Comparison of ENCODE assay signal across 7 mouse cellular contexts in the genomic region with DNA sequence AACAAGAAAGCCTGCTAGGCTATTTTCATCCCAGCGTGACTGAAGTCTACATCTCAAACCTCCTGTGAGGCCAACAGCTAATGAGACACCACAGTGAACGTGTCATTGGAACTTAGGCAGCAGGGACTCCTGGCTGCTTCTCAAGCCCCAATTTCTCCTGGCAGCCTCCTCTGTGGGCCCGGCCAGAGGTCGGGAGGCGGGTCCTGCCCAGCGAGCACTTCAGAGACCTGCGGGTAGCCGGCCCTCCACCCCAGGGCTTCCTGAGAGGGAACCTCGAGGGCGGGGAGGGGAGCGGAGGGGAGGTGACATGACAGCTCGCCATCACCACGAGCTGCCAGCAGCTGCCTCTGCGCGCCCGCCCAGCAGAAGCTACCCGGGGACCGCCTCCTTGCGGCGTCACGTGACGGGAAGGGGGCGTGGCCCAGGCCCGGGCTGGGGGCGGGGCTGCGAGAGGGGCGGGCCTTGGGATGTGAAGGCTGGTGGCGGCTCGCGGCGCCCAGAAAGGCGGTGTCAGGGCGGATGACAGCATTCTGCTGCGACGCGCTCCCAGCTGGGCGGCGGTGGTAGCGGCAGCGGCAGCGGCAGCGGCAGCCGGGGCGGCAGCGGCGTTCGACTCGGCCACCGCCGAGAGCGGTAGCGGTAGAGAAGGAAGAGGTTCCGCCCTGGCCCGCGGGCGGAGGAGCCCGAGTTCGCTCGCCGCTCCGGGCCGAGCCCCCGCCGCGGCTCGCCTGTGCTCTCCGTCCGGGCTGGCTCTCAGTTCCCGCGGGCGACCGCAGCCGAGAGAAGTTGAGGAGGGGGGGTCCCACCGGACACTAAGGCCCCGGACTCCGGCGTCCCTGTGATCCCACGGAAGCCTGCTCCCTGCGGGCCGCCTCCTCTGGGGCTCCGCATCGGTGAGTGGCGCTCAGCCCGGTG. TPM values are rescaled to one million over a fixed set of nuclear protein-coding genes. Genes with fewer than 3 reads are reported as not detected.
DNase-seq lines count a peak whose midpoint lies in the region; ATAC-seq and TF ChIP-seq lines count a peak whose summit lies in the region.

Osbpl8 (plus strand) TSS at position 449 of the 915 bp plus-strand sequence.

- H3K79me2 ChIP-seq in heart, adult 2 months (replicated peaks; ENCODE audit: control insufficient read depth, insufficient read depth, low read length) = peaks cover 2% of the 10 kb centered on the region

- TF ChIP-seq CTCF in heart, adult 2 months (IDR thresholded peaks at IDR 0.05) = peak; percentile 38

- peak; percentile 92 for ATAC-seq in embryonic facial prominence, embryonic 12.5 days (ENCODE audit: insufficient number of reproducible peaks, insufficient read depth, low FRiP score, low TSS enrichment)
- ATAC-seq in limb, embryonic 13.5 days (ENCODE audit: low FRiP score, low read depth) = peak; percentile 92
- ATAC-seq in midbrain, embryonic 16.5 days = peak; percentile 92

- TF ChIP-seq POLR2A in heart, adult 2 months (IDR thresholded peaks at IDR 0.05; ENCODE audit: insufficient read depth, low read depth, low read length) = peak; percentile 87

- H3K27ac ChIP-seq in embryonic facial prominence, embryonic 12.5 days = peak within 1 kb of the TSS; percentile 84
- peak within 1 kb of the TSS; percentile 90 for H3K27ac ChIP-seq in heart, adult 2 months
- H3K27ac ChIP-seq in limb, embryonic 13.5 days = peak within 1 kb of the TSS; percentile 91
- H3K27ac ChIP-seq in midbrain, embryonic 16.5 days (ENCODE audit: low read length) = peak within 1 kb of the TSS; percentile 82

- H3K4me3 ChIP-seq in embryonic facial prominence, embryonic 12.5 days = peak within 1 kb of the TSS; percentile 97
- peak within 1 kb of the TSS; percentile 97 for H3K4me3 ChIP-seq in heart, adult 2 months
- peak within 1 kb of the TSS; percentile 93 for H3K4me3 ChIP-seq in limb, embryonic 13.5 days
- peak within 1 kb of the TSS; percentile 97 for H3K4me3 ChIP-seq in midbrain, embryonic 16.5 days (ENCODE audit: low read depth, low read length)

- under 1% methylated on average over 70 of the region's 84 CpGs for WGBS in embryonic facial prominence, embryonic 12.5 days
- under 1% methylated on average over 83 of the region's 84 CpGs for WGBS in heart, adult 2 months
- under 1% methylated on average over 74 of the region's 84 CpGs for WGBS in limb, embryonic 13.5 days
- WGBS in midbrain, embryonic 16.5 days = under 1% methylated on average over 60 of the region's 84 CpGs

- no peaks in the 10 kb centered on the region for H3K27me3 ChIP-seq in embryonic facial prominence, embryonic 12.5 days
- no peaks in the 10 kb centered on the region for H3K27me3 ChIP-seq in heart, adult 2 months (ENCODE audit: control insufficient read depth, insufficient read depth, low read length)
- no peaks in the 10 kb centered on the region for H3K27me3 ChIP-seq in limb, embryonic 13.5 days
- H3K27me3 ChIP-seq in midbrain, embryonic 16.5 days (ENCODE audit: control insufficient read depth, insufficient read depth, low read depth, low read length) = no peaks in the 10 kb centered on the region

- intact Hi-C loops in heart, adult 2 months (cut with DNase I) = loop anchor here (2.0 to 5.0 kb wide), 2 partner anchors 134 to 157 kb away; partner anchors contain the start of gene Bbs10

- peak within 1 kb of the TSS; percentile 93 for H3K9ac ChIP-seq in embryonic facial prominence, embryonic 12.5 days
- H3K9ac ChIP-seq in heart, adult 2 months (ENCODE audit: low read depth, low read length) = peak within 1 kb of the TSS; percentile 99
- H3K9ac ChIP-seq in limb, embryonic 13.5 days = peak within 1 kb of the TSS; percentile 94
- H3K9ac ChIP-seq in midbrain, embryonic 16.5 days (ENCODE audit: low read depth, low read length) = peak within 1 kb of the TSS; percentile 98

- no peaks in the 10 kb centered on the region for H3K36me3 ChIP-seq in embryonic facial prominence, embryonic 12.5 days
- H3K36me3 ChIP-seq in heart, adult 2 months (ENCODE audit: control insufficient read depth, insufficient read depth, low read length) = peaks cover 14% of the 10 kb centered on the region
- H3K36me3 ChIP-seq in limb, embryonic 13.5 days = no peaks in the 10 kb centered on the region
- H3K36me3 ChIP-seq in midbrain, embryonic 16.5 days (ENCODE audit: control insufficient read depth, insufficient read depth, low read length) = no peaks in the 10 kb centered on the region

- H3K4me1 ChIP-seq in embryonic facial prominence, embryonic 12.5 days = peaks cover 8% of the 10 kb centered on the region; the same call in 1 of the 2 replicates
- peaks cover 5% of the 10 kb centered on the region for H3K4me1 ChIP-seq in heart, adult 2 months (ENCODE audit: control insufficient read depth, insufficient read depth, low read length)
- H3K4me1 ChIP-seq in limb, embryonic 13.5 days = peaks cover 9% of the 10 kb centered on the region
- peaks cover 14% of the 10 kb centered on the region for H3K4me1 ChIP-seq in midbrain, embryonic 16.5 days (ENCODE audit: control insufficient read depth, insufficient read depth, low read length)

- H3K4me2 ChIP-seq in embryonic facial prominence, embryonic 12.5 days (replicated peaks) = peak within 1 kb of the TSS; percentile 66
- H3K4me2 ChIP-seq in limb, embryonic 13.5 days (replicated peaks) = peak within 1 kb of the TSS; percentile 72
- peak within 1 kb of the TSS; percentile 64 for H3K4me2 ChIP-seq in midbrain, embryonic 16.5 days (ENCODE audit: low read length)

- TF ChIP-seq EP300 in heart, adult 2 months (IDR thresholded peaks at IDR 0.05; ENCODE audit: insufficient read depth, low read depth, low read length) = 0 out of 2 replicates have a peak, but pooled peaks have one; percentile 28

- DNase-seq in adrenal gland, postnatal 25 days = peak; percentile 100
- peak; percentile 100 for DNase-seq in heart, adult 2 months
- DNase-seq in kidney, adult 8-10 months = peak; percentile 98 to 99
- peak; percentile 100 for DNase-seq in spleen, postnatal 10 days (ENCODE audit: low spot score in 2 of 2)

- no peaks in the 10 kb centered on the region for H3K9me3 ChIP-seq in embryonic facial prominence, embryonic 12.5 days
- no peaks in the 10 kb centered on the region for H3K9me3 ChIP-seq in limb, embryonic 13.5 days
- H3K9me3 ChIP-seq in midbrain, embryonic 16.5 days (replicated peaks; ENCODE audit: control insufficient read depth, low read length, poor library complexity, severe bottlenecking) = no peaks in the 10 kb centered on the region

RNA-seq across cellular contexts. Expression of gene Osbpl8, which starts in this region (rescaled TPM):
- 24.6 and 30.1 TPM in 2 replicates for total RNA-seq in adrenal gland, postnatal 25 days (2021)
- 15.7 and 16.2 TPM in 2 replicates for polyA plus RNA-seq in embryonic facial prominence, embryonic 12.5 days (2016; fragmentation: Nextera tagmentation; extraction: Ambion mirVana)
- 10 to 100 TPM; 70.0 to 73.7 TPM for total RNA-seq in heart, adult 2 months (2021)
- 10.9 and 23.9 TPM in 2 replicates for polyA plus RNA-seq in heart, adult 2 months (2012; rRNA removed)
- 10.2 and 10.6 TPM in 2 replicates for polyA plus RNA-seq in limb, embryonic 13.5 days (2015; fragmentation: Nextera tagmentation; extraction: Ambion mirVana)
- polyA plus RNA-seq in midbrain, embryonic 16.5 days (2015; fragmentation: Nextera tagmentation; extraction: Ambion mirVana) = 15.2 and 19.5 TPM in 2 replicates

Comparison
In these comparisons a context has a peak if more than half of its experiments do, and no peak if none do; other contexts are left out.
1. Peak in every context shown above with its lines: DNase-seq, ATAC-seq, H3K4me3 ChIP-seq and H3K27ac ChIP-seq.